In genomic region chrX:103845266-103845665, GRCm38 (mm10) we compare ENCODE assay signal across 9 mouse cellular contexts. TPM values are rescaled to one million over a fixed set of nuclear protein-coding genes. Genes with fewer than 3 reads are reported as not detected.
DNase-seq lines count a peak whose midpoint lies in the region; ATAC-seq and TF ChIP-seq lines count a peak whose summit lies in the region.
"Had no signal": no experiment of that assay in that cellular context is flagged by ENCODE, and none has a peak within 500 bp of the region (broad histone marks: within the 10 kb centered on the region; RNA-seq: fewer than 3 reads in every experiment).

No protein-coding gene starts in this region.

- H3K27me3 ChIP-seq in forebrain, postnatal 0 days (ENCODE audit: insufficient read depth, low read length) = no peaks in the 10 kb centered on the region
- H3K27me3 ChIP-seq in forebrain, embryonic 10.5 days (ENCODE audit: poor library complexity, severe bottlenecking) = peaks cover 100% of the 10 kb centered on the region
- 0 out of 2 replicates have a peak, but pooled peaks cover 3% of the 10 kb centered on the region for H3K27me3 ChIP-seq in liver, postnatal 0 days (ENCODE audit: insufficient read depth, low read length)
- peaks cover 29% of the 10 kb centered on the region; the same call in 1 of the 2 replicates for H3K27me3 ChIP-seq in liver, embryonic 12.5 days (replicated peaks)

- no peak overlapping the region for H3K27ac ChIP-seq in forebrain, postnatal 0 days (ENCODE audit: low read depth, low read length)
- H3K27ac ChIP-seq in forebrain, embryonic 10.5 days = no peak overlapping the region
- H3K27ac ChIP-seq in liver, postnatal 0 days (ENCODE audit: low read depth) = no peak overlapping the region
- no peak overlapping the region for H3K27ac ChIP-seq in liver, embryonic 12.5 days
- H3K27ac ChIP-seq: neural tube, embryonic 13.5 days had no signal

- no peaks in the 10 kb centered on the region for H3K9me3 ChIP-seq in forebrain, postnatal 0 days (ENCODE audit: low read length)
- H3K9me3 ChIP-seq in forebrain, embryonic 10.5 days = no peaks in the 10 kb centered on the region
- no peaks in the 10 kb centered on the region for H3K9me3 ChIP-seq in liver, postnatal 0 days (ENCODE audit: low read length)
- H3K9me3 ChIP-seq in liver, embryonic 12.5 days (replicated peaks) = no peaks in the 10 kb centered on the region
- H3K9me3 ChIP-seq: neural tube, embryonic 13.5 days had no signal

- H3K36me3 ChIP-seq in forebrain, postnatal 0 days (ENCODE audit: insufficient read depth) = no peaks in the 10 kb centered on the region
- no peaks in the 10 kb centered on the region for H3K36me3 ChIP-seq in forebrain, embryonic 10.5 days (replicated peaks)
- no peaks in the 10 kb centered on the region for H3K36me3 ChIP-seq in liver, postnatal 0 days (replicated peaks; ENCODE audit: insufficient read depth, low read length)
- H3K36me3 ChIP-seq in liver, embryonic 12.5 days = no peaks in the 10 kb centered on the region
- H3K36me3 ChIP-seq: neural tube, embryonic 13.5 days had no signal

- no peaks in the 10 kb centered on the region for H3K4me1 ChIP-seq in forebrain, postnatal 0 days (ENCODE audit: insufficient read depth)
- H3K4me1 ChIP-seq in forebrain, embryonic 10.5 days = no peaks in the 10 kb centered on the region
- no peaks in the 10 kb centered on the region for H3K4me1 ChIP-seq in liver, postnatal 0 days (ENCODE audit: insufficient read depth)
- no peaks in the 10 kb centered on the region for H3K4me1 ChIP-seq in liver, embryonic 12.5 days
- H3K4me1 ChIP-seq: neural tube, embryonic 13.5 days had no signal

- no peak for TF ChIP-seq POLR2A in brain, embryonic 14.5 days (IDR thresholded peaks at IDR 0.05; ENCODE audit: borderline replicate concordance, extremely low read depth, insufficient read depth, insufficient read length, poor library complexity, severe bottlenecking)

- H3K4me3 ChIP-seq in forebrain, postnatal 0 days (ENCODE audit: low read depth, low read length) = no peak overlapping the region
- no peak overlapping the region for H3K4me3 ChIP-seq in forebrain, embryonic 10.5 days
- H3K4me3 ChIP-seq in liver, postnatal 0 days (ENCODE audit: low read depth, low read length) = no peak overlapping the region
- no peak overlapping the region for H3K4me3 ChIP-seq in liver, embryonic 12.5 days
- H3K4me3 ChIP-seq: neural tube, embryonic 13.5 days had no signal

- DNase-seq in forebrain, postnatal 0 days = peak; percentile 45
- DNase-seq in forebrain, embryonic 10.5 days (ENCODE audit: extremely low spot score, low spot score) = no peak
- DNase-seq in liver, postnatal 0 days = no peak
- peak; percentile 64 for DNase-seq in brain, embryonic 14.5 days (ENCODE audit: low read depth)
- DNase-seq in lung, postnatal 10 days = peak; percentile 50
- no peak for DNase-seq in urinary bladder, adult 2 months (ENCODE audit: low spot score)
- DNase-seq in c-Kit-positive CD71-positive TER-119-positive erythroid progenitor cells, embryonic 14.5 days (ENCODE audit: low spot score) = no peak

- TF ChIP-seq CTCF in forebrain, postnatal 0 days (IDR thresholded peaks at IDR 0.05; ENCODE audit: low read depth) = peak; percentile 60
- peak; percentile 57 for TF ChIP-seq CTCF in liver, postnatal 0 days (IDR thresholded peaks at IDR 0.05; ENCODE audit: low read depth)
- peak; percentile 34; the same call in 1 of the 2 replicates for TF ChIP-seq CTCF in brain, embryonic 14.5 days (IDR thresholded peaks at IDR 0.05; ENCODE audit: borderline replicate concordance, extremely low read depth, insufficient read depth, insufficient read length)

- no peak for TF ChIP-seq EP300 in liver, postnatal 0 days (IDR thresholded peaks at IDR 0.05; ENCODE audit: low read depth)

- no peak overlapping the region for H3K4me2 ChIP-seq in forebrain, postnatal 0 days (ENCODE audit: low read depth)
- H3K4me2 ChIP-seq in liver, postnatal 0 days (ENCODE audit: low read depth, low read length) = no peak overlapping the region
- no peak overlapping the region for H3K4me2 ChIP-seq in liver, embryonic 12.5 days
- H3K4me2 ChIP-seq: neural tube, embryonic 13.5 days had no signal

- H3K9ac ChIP-seq in forebrain, postnatal 0 days = no peak overlapping the region
- no peak overlapping the region for H3K9ac ChIP-seq in liver, postnatal 0 days (replicated peaks)
- H3K9ac ChIP-seq in liver, embryonic 12.5 days = no peak overlapping the region
- H3K9ac ChIP-seq: neural tube, embryonic 13.5 days had no signal

- 48% methylated on average over 2 of the region's 2 CpGs for WGBS in forebrain, postnatal 0 days
- 39% methylated on average over 2 of the region's 2 CpGs for WGBS in forebrain, embryonic 10.5 days
- 30% methylated on average over 2 of the region's 2 CpGs for WGBS in liver, postnatal 0 days (ENCODE audit: insufficient replicate concordance)
- 32% methylated on average over 2 of the region's 2 CpGs for WGBS in liver, embryonic 12.5 days (ENCODE audit: insufficient replicate concordance)

- ATAC-seq in forebrain, postnatal 0 days = no peak
- ATAC-seq in liver, postnatal 0 days = no peak
- no peak for ATAC-seq in liver, embryonic 12.5 days

RNA-seq across cellular contexts. Expression of gene Slc16a2, which starts 23.5 kb away (rescaled TPM):
- 46.7 and 53.8 TPM in 2 replicates for total RNA-seq in forebrain, postnatal 0 days (2014; rRNA removed)
- polyA plus RNA-seq in forebrain, postnatal 0 days (2015; fragmentation: Nextera tagmentation; extraction: Ambion mirVana) = 52.3 and 53.5 TPM in 2 replicates
- 17.1 and 18.0 TPM in 2 replicates for polyA plus RNA-seq in forebrain, embryonic 10.5 days (2016; fragmentation: Nextera tagmentation; extraction: Ambion mirVana)
- polyA plus RNA-seq in liver, postnatal 0 days (2015; fragmentation: Nextera tagmentation; extraction: Ambion mirVana) = 22.3 and 22.6 TPM in 2 replicates
- 3.7 and 3.9 TPM in 2 replicates for polyA plus RNA-seq in liver, embryonic 12.5 days (2016; fragmentation: Nextera tagmentation; extraction: Ambion mirVana)
- polyA plus RNA-seq in brain, embryonic 14.5 days (2012; rRNA removed) = 36.2 and 37.9 TPM in 2 replicates
- polyA plus RNA-seq in urinary bladder, adult 2 months (2012; rRNA removed) = 9.3 and 12.5 TPM in 2 replicates

Comparison
In these comparisons a context has a peak if more than half of its experiments do, and no peak if none do; other contexts are left out.
1. DNase-seq: peak in forebrain, postnatal 0 days (single experiment), brain, embryonic 14.5 days (single experiment) and lung, postnatal 10 days (single experiment); none in forebrain, embryonic 10.5 days (single experiment), liver, postnatal 0 days (single experiment), urinary bladder, adult 2 months (single experiment) and c-Kit-positive CD71-positive TER-119-positive erythroid progenitor cells, embryonic 14.5 days (single experiment).
2. Peak in every context shown above with its lines, with median percentiles within 50 percentile points of each other: CTCF ChIP-seq.